Comparison of ENCODE assay signal across 7 mouse cellular contexts in the genomic region with DNA sequence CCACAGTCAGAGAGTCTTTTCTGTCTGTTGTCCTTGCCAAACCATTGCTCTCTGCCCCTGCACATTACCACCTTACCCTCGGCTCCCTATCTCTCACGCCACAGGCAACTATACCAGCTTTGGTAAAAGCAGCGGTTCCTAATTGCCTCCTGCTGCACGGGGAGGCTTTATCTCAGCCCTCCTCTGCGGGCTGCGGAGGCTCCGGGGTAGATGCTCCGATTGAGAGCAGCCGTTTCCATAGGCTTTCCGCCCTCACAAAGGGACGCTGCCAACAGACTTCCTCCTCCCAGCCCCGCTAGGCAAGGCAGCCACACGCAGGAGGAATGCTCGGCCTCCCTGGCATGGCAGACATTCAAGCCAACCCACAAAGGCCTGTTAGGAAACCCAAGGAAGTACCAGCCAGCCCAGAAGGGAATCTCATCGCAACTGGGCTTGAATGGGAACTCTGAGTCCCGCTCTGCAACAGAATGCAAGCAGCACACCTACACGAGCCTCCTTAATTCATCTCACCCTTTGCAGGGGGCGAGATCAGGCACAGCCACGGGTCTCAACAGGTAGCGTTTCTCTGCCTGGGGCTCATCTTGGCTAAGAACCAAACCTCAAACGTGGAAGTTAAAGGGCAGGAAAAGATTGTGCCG.
DNase-seq lines count a peak whose midpoint lies in the region; ATAC-seq lines count a peak whose summit lies in the region.

No protein-coding gene starts in this region.

- no peaks in the 10 kb centered on the region for H3K36me3 ChIP-seq in intestine, embryonic 15.5 days
- H3K36me3 ChIP-seq in stomach, embryonic 14.5 days (ENCODE audit: control insufficient read depth, insufficient read depth, low read length), result no peaks in the 10 kb centered on the region

- 18% methylated on average over 22 of the region's 22 CpGs for WGBS in intestine, embryonic 15.5 days
- 8% methylated on average over 22 of the region's 22 CpGs for WGBS in stomach, embryonic 14.5 days

- ATAC-seq in intestine, embryonic 15.5 days, result no peak
- peak; percentile 51 for ATAC-seq in megakaryocyte, adult 5-6 weeks (ENCODE audit: poor library complexity, severe bottlenecking)
- ATAC-seq in stomach, embryonic 14.5 days (ENCODE audit: insufficient number of reproducible peaks, insufficient read depth, low FRiP score, low read depth), result no peak

- H3K4me2 ChIP-seq in intestine, embryonic 15.5 days (replicated peaks), result peak overlapping the region; percentile 25
- H3K4me2 ChIP-seq in stomach, embryonic 14.5 days (replicated peaks; ENCODE audit: low read depth, low read length), result peak overlapping the region; percentile 28

- no peak overlapping the region for H3K27ac ChIP-seq in intestine, embryonic 15.5 days
- H3K27ac ChIP-seq in stomach, embryonic 14.5 days (ENCODE audit: low read length), result no peak overlapping the region

- H3K4me3 ChIP-seq in intestine, embryonic 15.5 days (replicated peaks), result no peak overlapping the region
- 0 out of 2 replicates have a peak overlapping the region, but pooled peaks have one; percentile 0 for H3K4me3 ChIP-seq in stomach, embryonic 14.5 days (ENCODE audit: low read depth, low read length)

- H3K4me1 ChIP-seq in intestine, embryonic 15.5 days (replicated peaks), result peaks cover 9% of the 10 kb centered on the region
- no peaks in the 10 kb centered on the region; the same call in 1 of the 2 replicates for H3K4me1 ChIP-seq in stomach, embryonic 14.5 days (ENCODE audit: control insufficient read depth, insufficient read depth, low read length)

- peak; percentile 90 for DNase-seq in Muller cell, postnatal 12 days (ENCODE audit: inconsistent ontology term)
- DNase-seq in cerebellum, adult 8-10 months, result peak; percentile 34
- DNase-seq in frontal cortex, adult 2 months (ENCODE audit: extremely low spot score in 1 of 2, low spot score in 1 of 2), result peak; percentile 63 to 89
- DNase-seq in left cerebral cortex, postnatal 14 days (ENCODE audit: low spot score in 2 of 2), result peak; percentile 73 to 76

- intact Hi-C loops in left cerebral cortex, postnatal 14 days (cut with DNase I), result loop anchor here (5.0 kb wide), 1 partner anchor 116 kb away; the partner anchor contains the start of gene Rybp

- H3K9ac ChIP-seq in intestine, embryonic 15.5 days, result peak overlapping the region; percentile 2; the same call in 1 of the 2 replicates
- no peak overlapping the region for H3K9ac ChIP-seq in stomach, embryonic 14.5 days (replicated peaks; ENCODE audit: low read depth, low read length)

- no peaks in the 10 kb centered on the region for H3K9me3 ChIP-seq in intestine, embryonic 15.5 days
- H3K9me3 ChIP-seq in stomach, embryonic 14.5 days (ENCODE audit: control insufficient read depth, low read depth, low read length), result no peaks in the 10 kb centered on the region

- no peaks in the 10 kb centered on the region for H3K27me3 ChIP-seq in intestine, embryonic 15.5 days (replicated peaks)
- no peaks in the 10 kb centered on the region for H3K27me3 ChIP-seq in stomach, embryonic 14.5 days (ENCODE audit: control insufficient read depth, insufficient read depth, low read length)

Comparison
In these comparisons a context has a peak if more than half of its experiments do, and no peak if none do; other contexts are left out.
1. DNase-seq: peak in every context shown above with its lines; median percentile 90 in Muller cell, postnatal 12 days; 76 in frontal cortex, adult 2 months; 74 in left cerebral cortex, postnatal 14 days; 34 in cerebellum, adult 8-10 months.